Mouse (Mus musculus): ENCODE data around the gene Igfbp4.

Gene Igfbp4

GRCm38 (mm10) chr11:99041051-99041729, at the start of gene Igfbp4:
TSS of gene Igfbp4 (plus strand) at chr11:99041244.
- DNase-seq, result no peak

- no peak for DNase-seq
Measured at GRCm38 (mm10) chr11:98995987-98996386, 45.1 kb upstream of the Igfbp4 start.

DNA sequence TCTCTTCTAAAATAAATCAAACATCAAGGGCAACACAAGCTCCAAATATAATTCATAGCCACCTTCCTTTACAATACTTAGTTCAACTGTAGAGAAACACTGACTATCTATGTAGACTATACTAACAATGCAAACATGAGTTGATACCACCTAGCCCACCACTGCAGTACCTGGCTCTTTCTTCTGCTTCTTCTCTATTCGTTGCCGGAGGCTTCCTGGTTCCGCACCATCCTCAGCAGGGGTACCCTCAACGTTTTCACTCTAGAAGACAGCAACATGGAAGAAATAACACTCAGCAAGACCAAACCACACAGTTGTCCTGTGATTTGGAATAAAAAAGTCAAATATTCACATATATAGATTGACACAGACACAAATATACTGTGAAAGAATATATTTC, 43.4 kb upstream of the Igfbp4 start:
- no peak for DNase-seq

DNA sequence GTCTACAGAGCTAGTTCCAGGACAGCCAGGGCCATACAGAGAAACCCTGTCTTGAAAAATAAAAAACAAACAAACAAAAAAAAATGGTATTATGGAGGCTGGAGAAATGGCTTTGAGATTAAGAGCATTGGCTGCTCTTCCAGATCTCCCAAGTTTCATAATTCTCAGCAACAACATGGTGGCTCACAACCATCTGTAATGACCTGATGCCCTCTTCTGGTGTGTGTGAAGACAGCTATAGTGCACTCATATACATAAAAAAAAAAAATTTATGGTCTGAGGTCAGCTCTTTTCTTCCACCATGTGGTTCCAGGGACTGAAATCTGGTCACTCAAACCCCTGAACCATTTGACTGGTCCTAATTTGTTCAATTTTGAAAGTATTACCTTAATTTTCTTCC, 42.3 kb upstream of the Igfbp4 start:
- no peak for DNase-seq

GRCm38 (mm10) chr11:98999243-98999642, 41.8 kb upstream of the Igfbp4 start:
- DNase-seq, result no peak

DNA sequence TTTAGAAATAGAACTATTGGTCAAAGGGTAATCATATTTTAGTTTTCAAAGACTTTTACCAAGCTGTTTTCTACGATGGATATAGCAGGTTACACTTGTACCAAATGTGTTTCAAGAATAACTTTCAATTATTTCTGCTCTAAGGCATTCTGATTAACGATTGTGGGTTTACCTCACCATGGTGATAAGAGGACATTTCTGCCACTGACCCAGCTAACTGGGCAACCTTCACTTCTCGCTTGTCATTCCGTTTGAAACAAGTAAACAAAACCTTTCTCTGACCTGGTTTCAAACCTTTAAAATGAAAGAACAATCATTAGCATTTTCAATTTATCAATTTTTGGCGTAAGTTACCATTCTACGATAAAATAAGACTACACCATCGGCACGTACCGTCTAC, 34.3 kb upstream of the Igfbp4 start:
- DNase-seq, result no peak

GRCm38 (mm10) chr11:99010124-99010523, 30.9 kb upstream of the Igfbp4 start:
- DNase-seq, result no peak

DNA sequence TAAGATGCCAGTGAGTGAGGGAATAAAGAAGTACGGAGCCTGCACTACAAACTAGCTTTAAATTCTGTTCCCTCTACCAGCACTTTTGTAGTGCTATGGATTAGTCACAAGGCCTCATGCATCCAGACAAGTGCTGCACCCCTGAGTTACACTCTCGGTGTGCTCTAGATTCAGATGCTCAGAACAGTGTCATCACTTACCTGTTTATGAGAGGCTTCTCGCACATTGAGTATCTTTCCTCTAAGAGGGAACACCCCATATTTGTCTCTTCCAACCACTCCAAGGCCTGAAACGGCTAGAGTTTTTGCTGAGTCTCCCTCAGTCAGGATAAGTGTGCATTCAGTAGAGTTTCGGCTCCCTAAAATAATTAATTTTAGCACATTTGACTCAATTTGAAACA, 30.3 kb upstream of the Igfbp4 start:
- no peak for DNase-seq

GRCm38 (mm10) chr11:99013856-99014255, 27.2 kb upstream of the Igfbp4 start:
- no peak for DNase-seq

DNA sequence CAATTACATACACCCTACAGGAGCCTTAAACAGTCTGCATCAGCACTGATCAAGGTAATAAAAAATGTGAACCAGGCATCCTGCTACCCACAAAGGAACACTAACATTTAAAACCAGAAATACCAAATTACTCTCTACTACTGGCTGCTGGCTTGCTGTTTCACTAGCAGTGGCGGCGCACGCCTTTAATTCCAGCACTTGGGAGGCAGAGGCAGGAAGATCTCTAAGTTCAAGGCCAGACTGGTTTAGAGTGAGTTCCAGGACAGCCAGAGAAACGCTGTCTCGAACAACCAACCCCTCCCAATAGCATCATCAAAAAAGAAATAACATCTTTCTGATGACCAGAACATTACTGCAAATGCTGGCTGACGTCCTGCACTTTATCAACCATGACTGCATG, 21.2 kb upstream of the Igfbp4 start:
- no peak for DNase-seq

DNA sequence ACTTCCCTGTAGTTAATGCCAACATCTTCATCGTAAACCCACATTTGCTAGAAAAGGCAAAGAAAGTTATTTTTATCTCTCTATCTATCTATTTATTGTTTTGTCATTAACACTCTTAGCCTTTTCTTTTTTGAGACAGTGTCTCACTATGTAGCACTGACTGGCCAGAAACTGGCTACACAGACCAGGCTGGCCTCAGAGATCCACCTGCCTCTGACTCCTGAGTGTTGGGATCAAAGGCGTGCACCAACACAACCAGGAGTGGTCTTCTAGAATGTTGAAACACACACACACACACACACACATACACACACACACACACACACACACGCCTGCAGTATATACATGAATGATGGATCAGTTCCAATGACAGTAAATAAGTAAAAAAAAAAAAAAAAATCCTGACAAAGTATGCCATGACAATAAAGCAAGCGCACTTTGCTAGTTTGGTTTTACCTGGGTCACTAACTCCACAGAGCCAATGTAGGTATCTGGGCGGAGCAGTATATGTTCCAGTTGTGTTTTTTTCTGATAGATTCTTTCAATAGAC, 18.6 kb upstream of the Igfbp4 start:
- no peak for DNase-seq

- DNase-seq, result no peak
Measured at GRCm38 (mm10) chr11:99023094-99023493, 17.9 kb upstream of the Igfbp4 start.

GRCm38 (mm10) chr11:99023500-99024467, 17.3 kb upstream of the Igfbp4 start, which contains the start of gene Top2a:
TSS of gene Top2a (minus strand) at chr11:99024189.
- DNase-seq, result peak; percentile 93

DNA sequence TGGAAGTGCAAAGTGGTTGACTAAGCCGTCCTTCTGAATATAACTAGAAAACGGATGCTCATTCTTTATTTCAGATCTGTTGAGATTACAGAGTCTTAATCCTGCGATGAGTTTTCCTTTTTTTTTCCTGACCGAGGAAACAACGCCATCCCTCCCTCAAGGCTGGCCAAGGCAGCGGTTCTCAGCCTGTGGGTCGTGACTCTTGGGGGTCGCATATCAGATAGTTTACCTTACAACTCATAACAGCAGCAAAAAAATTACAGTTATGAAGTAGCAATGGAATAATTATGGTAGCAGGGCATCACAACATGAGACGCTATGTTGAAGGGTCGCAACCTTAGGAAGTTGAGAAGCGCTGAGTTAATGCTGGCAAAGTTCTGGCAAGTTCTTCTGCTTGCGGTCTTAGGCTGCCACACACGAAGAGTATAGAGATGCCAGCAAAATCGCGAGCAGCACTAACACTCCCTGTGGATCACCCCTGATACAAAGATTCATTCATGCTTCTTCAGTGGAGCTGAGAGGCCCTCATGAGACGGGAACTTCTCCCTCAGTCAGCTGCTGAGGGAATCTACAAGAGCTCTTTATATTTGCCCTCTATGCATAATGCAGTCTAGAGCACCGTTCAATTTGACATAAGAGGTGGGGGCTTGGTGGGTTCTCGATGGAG, 16.4 kb upstream of the Igfbp4 start:
- no peak for DNase-seq

- DNase-seq, result no peak
Measured at GRCm38 (mm10) chr11:99025878-99026277, 15.2 kb upstream of the Igfbp4 start.

DNA sequence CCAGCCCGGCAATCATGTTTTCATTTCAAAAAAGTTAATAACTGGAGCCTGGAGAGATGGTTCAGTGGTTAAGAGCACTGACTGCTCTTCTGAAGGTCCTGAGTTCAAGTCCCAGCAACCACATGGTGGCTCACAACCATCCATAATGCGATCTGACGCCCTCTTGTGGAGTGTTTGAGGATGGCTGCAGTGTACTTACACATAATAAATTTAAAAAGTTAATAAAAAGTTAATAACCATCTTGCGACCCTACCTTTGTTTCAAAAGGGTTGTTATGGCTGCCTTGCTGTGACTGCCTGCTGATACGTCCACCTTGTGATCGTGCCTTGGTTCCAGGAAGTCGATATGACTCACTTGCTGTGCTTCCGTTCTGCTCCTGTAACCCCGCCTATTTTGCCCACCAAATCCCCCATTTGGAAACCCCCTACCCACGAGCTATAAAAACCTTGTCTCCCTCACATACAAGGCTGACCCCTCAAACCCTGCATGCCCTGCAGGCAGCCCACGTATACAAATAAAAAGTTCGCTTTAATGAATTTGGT, 14.1 kb upstream of the Igfbp4 start:
- DNase-seq, result no peak

DNA sequence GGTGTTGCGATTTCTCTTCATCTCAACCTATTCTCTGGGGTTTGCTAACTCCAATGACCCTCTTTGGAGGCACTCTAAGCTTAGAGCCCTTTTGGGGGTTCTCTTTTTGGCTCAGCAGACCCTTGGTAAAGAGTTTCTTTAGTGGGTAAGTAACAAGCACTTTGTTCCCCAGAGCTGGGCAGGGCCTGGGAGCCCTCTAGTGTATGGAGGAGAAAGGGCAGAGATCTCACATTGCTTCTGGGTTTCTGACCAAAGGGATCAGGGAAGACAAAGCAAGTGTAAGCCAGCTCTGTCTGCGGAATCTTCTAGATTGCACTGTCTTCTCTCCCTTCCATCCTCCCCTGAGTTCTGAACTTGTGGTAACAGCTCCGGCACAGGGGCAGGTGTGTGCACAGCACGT, 5.7 kb upstream of the Igfbp4 start:
- no peak for DNase-seq

- DNase-seq, result no peak
Measured at GRCm38 (mm10) chr11:99036254-99036653, 4.8 kb upstream of the Igfbp4 start.

DNA sequence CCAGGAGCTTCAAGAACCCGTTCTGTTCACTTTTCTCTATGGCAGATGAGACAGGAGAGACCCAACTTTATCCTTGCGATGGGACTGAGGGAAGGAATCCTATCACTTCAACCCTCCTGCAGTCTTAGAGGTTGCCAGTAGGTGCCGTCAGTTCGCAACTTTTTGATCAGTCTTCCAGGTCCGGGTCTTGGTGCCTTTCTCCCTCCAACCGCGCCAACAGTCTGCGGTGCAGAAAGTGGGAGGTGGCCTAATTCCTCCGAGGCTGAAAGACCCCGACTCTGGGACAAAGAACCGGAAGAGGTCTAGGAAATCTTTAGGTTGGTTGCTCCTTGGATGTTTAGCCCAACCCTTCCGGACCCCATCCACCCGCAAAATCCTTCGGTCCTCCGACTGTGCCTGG, 1.3 kb upstream of the Igfbp4 start:
- peak; percentile 48 for DNase-seq

- DNase-seq, result no peak
Measured at GRCm38 (mm10) chr11:99040346-99040974, 584 bp upstream of the Igfbp4 start.

DNA sequence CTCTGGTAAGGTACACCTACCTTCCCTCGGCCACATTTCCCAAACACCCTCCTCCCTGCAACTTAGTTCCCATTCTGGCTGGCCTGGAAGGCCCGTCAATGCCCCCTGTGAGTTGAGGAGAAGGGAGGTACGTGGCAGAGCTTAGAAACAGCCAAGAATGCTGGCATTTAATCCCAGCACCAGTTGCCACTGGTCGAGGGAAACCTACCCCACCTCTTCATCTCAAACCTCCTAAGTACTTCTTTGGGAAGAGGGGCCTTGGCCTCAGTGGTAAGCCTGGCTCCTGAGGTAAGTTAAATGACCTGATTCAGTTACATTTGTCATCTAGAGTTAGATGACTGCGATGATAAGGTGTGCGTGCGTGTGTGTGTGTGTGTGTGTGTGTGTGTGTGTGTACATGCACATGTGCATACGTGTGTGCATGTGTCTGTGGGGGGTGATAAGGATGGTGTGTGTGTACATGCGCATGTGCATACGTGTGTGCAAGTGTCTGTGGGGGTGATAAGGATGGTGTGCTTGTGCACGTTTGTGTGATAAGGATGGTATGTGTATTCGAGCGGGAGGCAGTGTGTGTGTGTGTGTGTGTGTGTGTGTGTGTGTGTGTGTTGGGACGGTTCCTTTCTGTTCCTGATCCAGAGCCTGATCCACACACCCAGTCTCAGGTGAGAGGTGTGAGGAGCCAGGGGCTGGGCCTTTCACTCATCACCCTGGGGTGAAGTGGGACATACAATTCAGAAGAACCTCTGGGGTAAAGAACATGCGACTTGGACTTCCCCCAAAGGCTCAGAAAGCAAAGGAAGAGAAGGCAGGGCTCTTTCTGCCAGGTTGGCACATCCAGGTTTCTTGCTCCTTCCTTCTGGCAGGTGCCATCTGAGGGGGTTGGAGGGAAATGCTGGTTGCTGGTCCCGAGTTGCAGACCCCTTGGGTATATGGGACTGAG, 1.1 kb downstream of the Igfbp4 start:
- DNase-seq, result no peak
